Mouse (Mus musculus) stomach, postnatal 0 days (tissue): ENCODE data around the gene Rpusd2. TPM values are rescaled to one million over a fixed set of nuclear protein-coding genes. Genes with fewer than 3 reads are reported as not detected.

ENCODE experiments used
- ATAC-seq: fragments of 200-750 bp; cut with Nextera tagmentation; 2 replicates; pipeline ENCODE4 v1.8.0; 2017; ENCODE audit not compliant: low FRiP score, low TSS enrichment
- DNase-seq: peaks from one replicate; pipeline ENCODE4 v3.0.0-alpha.2; 2016; ENCODE audit warnings: low spot score
- H3K27ac ChIP-seq: fragments of 300-500 bp; sonication (generic); replicated peaks from 2 replicates; pipeline ENCODE4 v1.5.1; 2014; ENCODE audit warnings: mild to moderate bottlenecking, control low read depth
- H3K27me3 ChIP-seq: fragments of 300-500 bp; sonication (generic); 2 replicates; pipeline ENCODE4 v1.6.1; 2014; ENCODE audit warnings: low read length; ENCODE audit not compliant: control insufficient read depth, insufficient read depth
- H3K36me3 ChIP-seq: fragments of 300-500 bp; sonication (generic); 2 replicates; pipeline ENCODE4 v1.6.1; 2014; ENCODE audit warnings: low read length, mixed read lengths; ENCODE audit not compliant: control insufficient read depth, insufficient read depth
- H3K4me1 ChIP-seq: fragments of 300-500 bp; sonication (generic); replicated peaks from 2 replicates; pipeline ENCODE4 v1.6.1; 2014; ENCODE audit warnings: antibody characterized with exemption; ENCODE audit not compliant: control insufficient read depth, insufficient read depth
- H3K4me2 ChIP-seq: fragments of 300-500 bp; sonication (generic); replicated peaks from 2 replicates; pipeline ENCODE4 v1.6.1; 2014; ENCODE audit warnings: low read depth, mild to moderate bottlenecking, control low read depth, moderate library complexity
- H3K4me3 ChIP-seq: fragments of 300-500 bp; sonication (generic); 2 replicates; pipeline ENCODE4 v1.5.1; 2014; ENCODE audit warnings: low read depth, low read length, control low read depth
- H3K9ac ChIP-seq: fragments of 300-500 bp; sonication (generic); 2 replicates; pipeline ENCODE4 v1.6.1; 2014; ENCODE audit warnings: mild to moderate bottlenecking, low read length, control low read depth, mixed read lengths
- H3K9me3 ChIP-seq: fragments of 300-500 bp; sonication (generic); 2 replicates; pipeline ENCODE4 v1.6.1; 2016; ENCODE audit warnings: low read length; ENCODE audit not compliant: control insufficient read depth
- CTCF ChIP-seq: IDR thresholded peaks from 2 replicates; pipeline ENCODE4 v1.5.1; 2016; ENCODE audit warnings: antibody characterized with exemption, low read depth, mild to moderate bottlenecking, moderate library complexity
- EP300 ChIP-seq: optimal IDR thresholded peaks from 2 replicates; pipeline ENCODE3; 2016; ENCODE audit warnings: antibody characterized with exemption
- WGBS: fragments of 180-500 bp; shearing (Covaris S2); extraction: QIAGEN DNeasy Blood & Tissue Kit; methylation state at CpG from one replicate; pipeline ENCODE4 v1.1.7; 2014; 5-methylcytosine and 5-hydroxymethylcytosine counted together
- polyA plus RNA-seq: library from polyadenylated mRNA; unstranded; fragments of >200 nt; fragmentation: Nextera tagmentation; extraction: Ambion mirVana; gene quantifications from 2 replicates; pipeline ENCODE4 v1.2.1, GENCODE M21; 2015

Rpusd2 gene
- polyA plus RNA-seq, 1 experiment from 2014 or later: 1.8 TPM

GRCm38 (mm10) chr2:119024536-119025238 lies 9.9 kb upstream of the Rpusd2 start:
- Histone ChIP-seq H3K4me1 (no peaks in the 10 kb centered on the region), H3K4me3 (no peak overlapping the region), H3K9ac (no peak overlapping the region), H3K9me3 (no peaks in the 10 kb centered on the region), H3K4me2 (no peak overlapping the region), H3K27ac (no peak overlapping the region), H3K27me3 (no peaks in the 10 kb centered on the region), H3K36me3 (peaks cover 13% of the 10 kb centered on the region; the same call in 1 of the 2 replicates)
- 70% methylated on average over 9 of the region's 9 CpGs for WGBS
- no peak for ATAC-seq
- peak; percentile 66 for TF ChIP-seq CTCF
- no peak for TF ChIP-seq EP300
- DNase-seq: no peak

DNA sequence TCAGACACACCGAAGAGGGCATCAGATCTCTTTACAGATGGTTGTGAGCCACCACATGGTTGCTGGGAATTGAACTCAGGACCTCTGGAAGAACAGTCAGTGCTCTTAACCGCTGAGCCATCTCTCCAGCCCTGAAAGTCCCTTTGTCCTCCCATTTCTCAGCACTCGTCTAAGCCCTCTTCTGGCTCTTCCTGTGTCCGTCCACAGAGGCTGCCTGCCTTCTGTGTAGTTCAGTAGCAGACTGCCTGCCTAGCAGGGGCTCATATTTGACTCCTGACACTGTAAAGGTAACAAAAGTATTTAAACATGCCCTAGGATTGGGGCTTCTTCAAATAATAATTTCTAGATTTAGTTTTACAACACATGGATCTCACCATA lies 9.4 kb upstream of the Rpusd2 start:
- no peak for DNase-seq
- Histone ChIP-seq H3K27ac (no peak overlapping the region), H3K4me3 (no peak overlapping the region), H3K4me1 (no peaks in the 10 kb centered on the region), H3K27me3 (no peaks in the 10 kb centered on the region), H3K9me3 (no peaks in the 10 kb centered on the region), H3K4me2 (no peak overlapping the region), H3K9ac (no peak overlapping the region), H3K36me3 (peaks cover 13% of the 10 kb centered on the region; the same call in 1 of the 2 replicates)
- ATAC-seq: no peak
- 84% methylated on average over 4 of the region's 4 CpGs for WGBS
- TF ChIP-seq EP300 (no peak), CTCF (no peak)

DNA sequence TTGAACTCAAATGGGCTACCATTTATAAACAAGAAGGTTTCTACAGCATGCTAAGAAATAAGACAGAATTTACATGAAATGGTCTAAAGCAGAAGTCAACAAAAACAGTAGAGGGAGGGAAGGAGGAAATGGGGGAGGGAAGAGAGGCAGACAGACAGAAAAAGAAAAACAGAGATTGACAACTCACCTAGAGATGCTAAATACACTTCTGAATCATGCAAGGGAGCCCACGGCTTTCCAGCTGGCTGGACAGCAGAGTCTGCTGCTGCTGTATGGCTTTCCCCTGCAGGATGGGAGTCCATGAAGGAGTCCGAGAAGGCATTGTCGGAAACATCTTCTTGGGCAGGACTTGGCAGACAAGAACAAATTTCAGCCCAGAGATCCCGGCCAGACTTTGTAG lies 7.6 kb upstream of the Rpusd2 start:
- WGBS: 88% methylated on average over 4 of the region's 4 CpGs
- H3K4me1 ChIP-seq: no peaks in the 10 kb centered on the region
- no peak for TF ChIP-seq CTCF
- TF ChIP-seq EP300: no peak
- H3K36me3 ChIP-seq: 0 out of 2 replicates have a peak, but pooled peaks cover 2% of the 10 kb centered on the region
- H3K27me3 ChIP-seq: no peaks in the 10 kb centered on the region
- ATAC-seq (no peak), DNase-seq (no peak)
- no peaks in the 10 kb centered on the region for H3K9me3 ChIP-seq
- H3K4me2 ChIP-seq: no peak overlapping the region
- no peak overlapping the region for H3K9ac ChIP-seq
- H3K4me3 ChIP-seq: no peak overlapping the region
- no peak overlapping the region for H3K27ac ChIP-seq

DNA sequence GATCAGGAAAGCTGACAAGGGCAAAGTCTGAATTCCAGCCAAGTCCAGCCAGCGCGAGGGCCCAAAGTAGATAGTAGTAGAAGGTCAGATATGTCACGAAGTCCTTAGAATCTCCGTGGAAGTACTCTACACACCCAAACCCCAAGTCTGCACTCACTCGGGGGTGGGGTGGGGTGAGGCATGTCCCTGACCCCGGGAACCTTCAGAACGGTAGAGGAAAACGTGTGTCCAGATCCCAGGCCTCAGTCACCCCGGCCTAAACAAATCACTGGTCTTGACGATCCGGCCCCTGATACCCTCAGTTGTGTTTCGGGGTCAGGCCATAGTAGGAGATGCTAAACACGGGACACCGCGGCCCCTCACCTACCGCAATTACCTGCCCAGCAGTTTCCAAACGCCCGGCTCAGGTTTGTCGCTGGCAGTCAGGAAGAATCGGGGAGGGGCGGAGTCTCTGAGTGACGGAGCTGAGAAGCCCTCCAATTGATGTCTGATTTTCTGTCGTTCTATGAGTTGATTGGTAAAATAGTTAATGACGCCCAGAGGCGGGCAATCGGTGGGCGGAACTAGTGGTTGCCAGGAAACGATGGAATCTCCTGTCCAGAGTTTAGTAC lies 5.5 kb upstream of the Rpusd2 start, which contains the start of gene Ccdc32:
TSS of gene Ccdc32 (minus strand) at position 453 of the 611 bp plus-strand sequence.
- 0 out of 2 replicates have a peak, but pooled peaks cover 2% of the 10 kb centered on the region for H3K36me3 ChIP-seq
- 0 out of 2 replicates have a peak within 1 kb of the TSS, but pooled peaks have one; percentile 56 for H3K27ac ChIP-seq
- peak within 1 kb of the TSS; percentile 70 for H3K4me3 ChIP-seq
- 1% methylated on average over 28 of the region's 28 CpGs for WGBS
- H3K9ac ChIP-seq: peak within 1 kb of the TSS; percentile 81
- peak; percentile 96 for DNase-seq
- no peak for TF ChIP-seq EP300
- no peak for TF ChIP-seq CTCF
- no peaks in the 10 kb centered on the region for H3K4me1 ChIP-seq
- H3K9me3 ChIP-seq: no peaks in the 10 kb centered on the region
- peak; percentile 97 for ATAC-seq
- no peaks in the 10 kb centered on the region for H3K27me3 ChIP-seq
- H3K4me2 ChIP-seq: peak within 1 kb of the TSS; percentile 83

DNA sequence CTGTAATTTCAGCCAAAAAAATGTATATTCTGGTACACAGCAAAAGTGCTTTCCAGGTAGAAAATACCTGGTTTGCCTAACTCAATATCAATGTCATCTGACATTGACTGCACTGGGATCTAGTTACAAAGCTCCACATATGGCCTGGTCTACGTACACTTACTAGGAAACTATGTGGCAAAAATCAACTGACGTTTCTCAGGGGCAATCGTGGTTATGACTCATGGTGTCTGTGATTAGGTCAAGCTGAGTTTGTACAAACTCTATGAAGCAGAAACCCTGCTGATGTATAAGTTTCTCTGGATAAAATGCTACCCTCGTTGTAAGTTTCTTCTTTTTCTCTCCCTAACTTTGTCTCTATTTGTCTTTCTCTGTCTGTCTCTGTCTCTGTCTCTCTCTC lies 2.4 kb upstream of the Rpusd2 start:
- Histone ChIP-seq H3K9me3 (no peaks in the 10 kb centered on the region), H3K27me3 (no peaks in the 10 kb centered on the region), H3K27ac (no peak overlapping the region), H3K4me3 (no peak overlapping the region), H3K36me3 (no peaks in the 10 kb centered on the region), H3K9ac (no peak overlapping the region), H3K4me2 (no peak overlapping the region), H3K4me1 (no peaks in the 10 kb centered on the region; the same call in 1 of the 2 replicates)
- ATAC-seq (no peak), DNase-seq (no peak)
- TF ChIP-seq CTCF (no peak), EP300 (no peak)
- WGBS: 42% methylated on average over 4 of the region's 4 CpGs

- H3K27ac ChIP-seq: peak overlapping the region; percentile 81; the same call in 1 of the 2 replicates
Observed at GRCm38 (mm10) chr2:119035397-119035745, 781 bp downstream of the Rpusd2 start.

More at GRCm38 (mm10) chr2:119035397-119035745, 781 bp downstream of the Rpusd2 start:
- 12% methylated on average over 7 of the region's 7 CpGs for WGBS
- ATAC-seq (no peak), DNase-seq (no peak)
- TF ChIP-seq EP300 (no peak), CTCF (no peak)
- no peaks in the 10 kb centered on the region for H3K9me3 ChIP-seq
- peak overlapping the region; percentile 86 for H3K4me3 ChIP-seq
- H3K36me3 ChIP-seq: peaks cover 8% of the 10 kb centered on the region
- peak overlapping the region; percentile 85 for H3K9ac ChIP-seq
- H3K27me3 ChIP-seq: no peaks in the 10 kb centered on the region
- H3K4me2 ChIP-seq: peak overlapping the region; percentile 83
- H3K4me1 ChIP-seq: no peaks in the 10 kb centered on the region; the same call in 1 of the 2 replicates
